Mouse (Mus musculus): ENCODE measurements at regions not wholly inside any gene's neighbourhood (a gene's known extent, or its start where the extent isn't known, plus 50 kb on each side); places are given as distances from the start of the nearest gene placed in this dataset.
A peak's percentile ranks its signal among the peaks of the same experiment; 100 is the strongest.

- intact Hi-C loops (cut with DNase I): loop anchor here (5.0 kb wide), 1 partner anchor 46 kb away; no protein-coding TSS in a partner anchor
- DNase-seq: peak; percentile 55 to 62
Observed at GRCm38 (mm10) chr2:170220871-170221369, 73.0 kb upstream of the Zfp217 start.

GRCm38 (mm10) chr2:170220443-170220842 is 72.5 kb upstream of the Zfp217 start:
- intact Hi-C loops (cut with DNase I): loop anchor here (5.0 kb wide), 1 partner anchor 47 kb away; no protein-coding TSS in a partner anchor
- no peak for DNase-seq

- intact Hi-C loops (cut with DNase I): loop anchor here (2.0 to 5.0 kb wide), 4 partner anchors 47 to 127 kb away; no protein-coding TSS in a partner anchor
- DNase-seq: peak in 1 of 2 experiments; percentile 36
Observed at GRCm38 (mm10) chr2:170219611-170220401, 71.9 kb upstream of the Zfp217 start.

- DNase-seq: peak in 1 of 2 experiments; percentile 32
- intact Hi-C loops (cut with DNase I): loop anchor here (2.0 to 5.0 kb wide), 3 partner anchors 98 to 128 kb away; no protein-coding TSS in a partner anchor
Observed at GRCm38 (mm10) chr2:170219161-170219581, 71.3 kb upstream of the Zfp217 start.

- intact Hi-C loops (cut with DNase I): loop anchor here (2.0 to 5.0 kb wide), 3 partner anchors 99 to 129 kb away; no protein-coding TSS in a partner anchor
- DNase-seq: peak; percentile 69 to 79
Observed at GRCm38 (mm10) chr2:170218230-170219044, 70.5 kb upstream of the Zfp217 start.

GRCm38 (mm10) chr2:170216311-170216710 is 68.4 kb upstream of the Zfp217 start:
- DNase-seq: no peak
- intact Hi-C loops (cut with DNase I): loop anchor here (5.0 kb wide), 2 partner anchors 101 to 131 kb away; no protein-coding TSS in a partner anchor

- peak; percentile 87 to 88 for DNase-seq
- intact Hi-C loops (cut with DNase I): loop anchor here (5.0 kb wide), 2 partner anchors 37 to 77 kb away; no protein-coding TSS in a partner anchor
Observed at GRCm38 (mm10) chr2:170209121-170209520, 61.2 kb upstream of the Zfp217 start.

GRCm38 (mm10) chr2:170207878-170208277 is 60.0 kb upstream of the Zfp217 start:
- DNase-seq: peak in 1 of 2 experiments; percentile 20
- intact Hi-C loops (cut with DNase I): loop anchor here (5.0 kb wide), 2 partner anchors 36 to 76 kb away; no protein-coding TSS in a partner anchor

GRCm38 (mm10) chr2:170207395-170207794 is 59.5 kb upstream of the Zfp217 start:
- intact Hi-C loops (cut with DNase I): loop anchor here (5.0 kb wide), 2 partner anchors 35 to 75 kb away; no protein-coding TSS in a partner anchor
- DNase-seq: no peak

GRCm38 (mm10) chr2:170206870-170207269 is 59.0 kb upstream of the Zfp217 start:
- intact Hi-C loops (cut with DNase I): loop anchor here (5.0 kb wide), 2 partner anchors 35 to 75 kb away; no protein-coding TSS in a partner anchor
- DNase-seq: no peak

GRCm38 (mm10) chr2:170206442-170206754 is 58.5 kb upstream of the Zfp217 start:
- DNase-seq: peak in 1 of 2 experiments; percentile 50
- intact Hi-C loops (cut with DNase I): loop anchor here (5.0 kb wide), 2 partner anchors 34 to 74 kb away; no protein-coding TSS in a partner anchor

- intact Hi-C loops (cut with DNase I): loop anchor here (5.0 kb wide), 2 partner anchors 34 to 74 kb away; no protein-coding TSS in a partner anchor
- DNase-seq: peak; percentile 47 to 55
Observed at GRCm38 (mm10) chr2:170205591-170206441, 57.9 kb upstream of the Zfp217 start.

- peak in 1 of 2 experiments; percentile 25 for DNase-seq
- intact Hi-C loops (cut with DNase I): loop anchor here (5.0 kb wide), 2 partner anchors 33 to 73 kb away; no protein-coding TSS in a partner anchor
Observed at GRCm38 (mm10) chr2:170204768-170205514, 57.0 kb upstream of the Zfp217 start.

- intact Hi-C loops (cut with DNase I): no loop called here
- no peak for DNase-seq
Observed at GRCm38 (mm10) chr2:170203496-170203895, 55.6 kb upstream of the Zfp217 start.

GRCm38 (mm10) chr2:170201816-170202371 is 54.0 kb upstream of the Zfp217 start:
- DNase-seq: no peak
- intact Hi-C loops (cut with DNase I): no loop called here

Data from heart, postnatal 14 days (tissue).